Comparison of ENCODE assay signal across 8 mouse cellular contexts in the genomic region with DNA sequence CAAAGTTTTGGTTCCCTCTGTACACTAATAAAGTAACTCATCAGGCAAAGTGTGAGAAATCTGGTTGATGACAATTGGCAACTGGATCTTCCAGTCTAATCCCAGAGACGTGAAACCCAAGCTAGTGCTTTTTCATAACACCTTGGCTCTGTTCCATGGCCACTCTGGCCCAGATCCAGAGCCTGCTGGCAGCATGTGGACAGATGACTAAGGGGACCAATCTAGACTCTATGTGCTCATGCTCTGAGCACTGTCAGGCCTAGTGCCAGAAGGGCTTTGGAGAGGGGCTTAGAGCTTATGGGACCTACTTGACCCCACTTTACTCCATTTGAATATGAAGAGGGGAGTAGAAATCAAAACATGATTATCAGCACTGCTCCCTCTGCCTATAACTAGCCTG. TPM values are rescaled to one million over a fixed set of nuclear protein-coding genes. Genes with fewer than 3 reads are reported as not detected.
DNase-seq lines count a peak whose midpoint lies in the region; ATAC-seq and TF ChIP-seq lines count a peak whose summit lies in the region.

No protein-coding gene starts in this region.

- H3K9me3 ChIP-seq in midbrain, embryonic 12.5 days = no peaks in the 10 kb centered on the region
- no peaks in the 10 kb centered on the region for H3K9me3 ChIP-seq in midbrain, embryonic 11.5 days (ENCODE audit: control insufficient read depth, low read length)
- H3K9me3 ChIP-seq in lung, embryonic 14.5 days (ENCODE audit: low read depth, low read length) = no peaks in the 10 kb centered on the region

- no peak overlapping the region for H3K9ac ChIP-seq in midbrain, embryonic 12.5 days (replicated peaks)
- no peak overlapping the region for H3K9ac ChIP-seq in midbrain, embryonic 11.5 days (ENCODE audit: low read length)
- H3K9ac ChIP-seq in lung, embryonic 14.5 days = no peak overlapping the region

- ATAC-seq in midbrain, embryonic 12.5 days (ENCODE audit: low FRiP score, low read depth) = peak; percentile 49; the same call in 1 of the 2 replicates
- ATAC-seq in midbrain, embryonic 11.5 days (ENCODE audit: low FRiP score) = no peak
- ATAC-seq in lung, embryonic 14.5 days (ENCODE audit: insufficient read depth) = peak; percentile 98
- ATAC-seq in granulocyte monocyte progenitor cell, adult 5-6 weeks (replicated peaks; ENCODE audit: poor library complexity, severe bottlenecking) = no peak

- DNase-seq in midbrain, embryonic 11.5 days (ENCODE audit: low spot score, missing footprints) = no peak
- DNase-seq in cerebellum, postnatal 4 days (ENCODE audit: low spot score in 2 of 2) = peak; percentile 82 to 96
- DNase-seq in heart, adult 8-10 months (ENCODE audit: low spot score) = peak; percentile 94
- peak; percentile 80 to 83 for DNase-seq in kidney, postnatal 4 days
- peak; percentile 98 for DNase-seq in lung, embryonic 14.5 days
- peak; percentile 64 for DNase-seq in right cerebral cortex, postnatal 25 days

- H3K4me1 ChIP-seq in midbrain, embryonic 12.5 days = peaks cover 15% of the 10 kb centered on the region
- no peaks in the 10 kb centered on the region for H3K4me1 ChIP-seq in midbrain, embryonic 11.5 days (ENCODE audit: control insufficient read depth, insufficient read depth, low read length)
- peaks cover 11% of the 10 kb centered on the region for H3K4me1 ChIP-seq in lung, embryonic 14.5 days (ENCODE audit: insufficient read depth)

- no peak for TF ChIP-seq CTCF in lung, embryonic 14.5 days (IDR thresholded peaks at IDR 0.05; ENCODE audit: low read depth)

- H3K27ac ChIP-seq in midbrain, embryonic 12.5 days (replicated peaks) = no peak overlapping the region
- H3K27ac ChIP-seq in midbrain, embryonic 11.5 days (ENCODE audit: low read depth, low read length) = no peak overlapping the region
- peak overlapping the region; percentile 26 for H3K27ac ChIP-seq in lung, embryonic 14.5 days (ENCODE audit: low read depth)

- no peaks in the 10 kb centered on the region for H3K27me3 ChIP-seq in midbrain, embryonic 12.5 days
- H3K27me3 ChIP-seq in midbrain, embryonic 11.5 days (ENCODE audit: control insufficient read depth, insufficient read depth, low read length) = no peaks in the 10 kb centered on the region
- no peaks in the 10 kb centered on the region for H3K27me3 ChIP-seq in lung, embryonic 14.5 days (ENCODE audit: insufficient read depth, low read length)

- H3K4me2 ChIP-seq in midbrain, embryonic 12.5 days (replicated peaks) = no peak overlapping the region
- H3K4me2 ChIP-seq in midbrain, embryonic 11.5 days = no peak overlapping the region
- H3K4me2 ChIP-seq in lung, embryonic 14.5 days = peak overlapping the region; percentile 35; the same call in 1 of the 2 replicates

- 42% methylated on average over 1 of the region's 1 CpGs for WGBS in midbrain, embryonic 12.5 days
- 65% methylated on average over 1 of the region's 1 CpGs for WGBS in midbrain, embryonic 11.5 days
- WGBS in lung, embryonic 14.5 days = 0% methylated on average over 1 of the region's 1 CpGs

- peaks cover 16% of the 10 kb centered on the region for H3K36me3 ChIP-seq in midbrain, embryonic 12.5 days
- H3K36me3 ChIP-seq in midbrain, embryonic 11.5 days (ENCODE audit: control insufficient read depth, insufficient read depth, low read length) = peaks cover 7% of the 10 kb centered on the region; the same call in 1 of the 2 replicates
- peaks cover 20% of the 10 kb centered on the region for H3K36me3 ChIP-seq in lung, embryonic 14.5 days (ENCODE audit: insufficient read depth)

- H3K4me3 ChIP-seq in midbrain, embryonic 12.5 days = no peak overlapping the region
- no peak overlapping the region for H3K4me3 ChIP-seq in midbrain, embryonic 11.5 days (ENCODE audit: low read depth, low read length)
- H3K4me3 ChIP-seq in lung, embryonic 14.5 days (ENCODE audit: low read depth, low read length) = no peak overlapping the region

RNA-seq across cellular contexts. Expression of a gene that starts 36.1 kb away (rescaled TPM):
- 72.0 and 79.2 TPM in 2 replicates for polyA plus RNA-seq in midbrain, embryonic 12.5 days (2016; fragmentation: Nextera tagmentation; extraction: Ambion mirVana)
- polyA plus RNA-seq in midbrain, embryonic 11.5 days (2014; fragmentation: Nextera tagmentation; extraction: Ambion mirVana) = 82.0 and 87.2 TPM in 2 replicates
- total RNA-seq in heart, adult 8-10 months (2022) = 10 to 100 TPM; 31.9 to 38.7 (median 35.1) TPM
- polyA plus RNA-seq in lung, embryonic 14.5 days (2014; fragmentation: Nextera tagmentation; extraction: Ambion mirVana) = 112 and 122 TPM in 2 replicates
- total RNA-seq in granulocyte monocyte progenitor cell, adult 5-6 weeks (2014; fragmentation: Nextera tagmentation) = 24.9 and 30.6 TPM in 2 replicates
- total RNA-seq in granulocyte monocyte progenitor cell, adult 5-6 weeks (2017) = 17.0 and 30.5 TPM in 2 replicates

RNA-seq across cellular contexts. Expression of a gene that starts 57.7 kb away (rescaled TPM):
- polyA plus RNA-seq in midbrain, embryonic 12.5 days (2016; fragmentation: Nextera tagmentation; extraction: Ambion mirVana) = 25.3 and 25.7 TPM in 2 replicates
- 32.6 and 33.9 TPM in 2 replicates for polyA plus RNA-seq in midbrain, embryonic 11.5 days (2014; fragmentation: Nextera tagmentation; extraction: Ambion mirVana)
- 10 to 100 TPM; 12.0 to 14.1 (median 13.1) TPM for total RNA-seq in heart, adult 8-10 months (2022)
- 33.7 and 37.1 TPM in 2 replicates for polyA plus RNA-seq in lung, embryonic 14.5 days (2014; fragmentation: Nextera tagmentation; extraction: Ambion mirVana)
- total RNA-seq in granulocyte monocyte progenitor cell, adult 5-6 weeks (2014; fragmentation: Nextera tagmentation) = 23.6 and 30.4 TPM in 2 replicates
- total RNA-seq in granulocyte monocyte progenitor cell, adult 5-6 weeks (2017) = 39.3 and 41.7 TPM in 2 replicates

Comparison
In these comparisons a context has a peak if more than half of its experiments do, and no peak if none do; other contexts are left out.
1. ATAC-seq: peak in midbrain, embryonic 12.5 days (single experiment) and lung, embryonic 14.5 days (single experiment); none in midbrain, embryonic 11.5 days (single experiment) and granulocyte monocyte progenitor cell, adult 5-6 weeks (single experiment).